Mouse (Mus musculus): ENCODE measurements around the gene Trh. TPM values are rescaled to one million over a fixed set of nuclear protein-coding genes. Genes with fewer than 3 reads are reported as not detected.

The Trh gene
- not detected for total RNA-seq (2021)
- not detected in 2 replicates for polyA plus RNA-seq (2012; rRNA removed)
- long read RNA-seq = 0 reads

GRCm38 (mm10) chr6:92244591-92244990 is at the start of gene Trh:
TSS of gene Trh (minus strand) at chr6:92244650.
- no peak for DNase-seq
- no peak within 1 kb of the TSS for H3K27ac ChIP-seq
- TF ChIP-seq POLR2A (IDR thresholded peaks at IDR 0.05; ENCODE audit: insufficient read depth, low read depth, low read length) (no peak), CTCF (IDR thresholded peaks at IDR 0.05) (no peak), EP300 (IDR thresholded peaks at IDR 0.05; ENCODE audit: insufficient read depth, low read depth, low read length) (no peak)
- intact Hi-C loops (cut with DNase I) = no loop called here
- H3K36me3 ChIP-seq (ENCODE audit: control insufficient read depth, insufficient read depth, low read length) = no peaks in the 10 kb centered on the region
- no peaks in the 10 kb centered on the region for H3K79me2 ChIP-seq (replicated peaks; ENCODE audit: control insufficient read depth, insufficient read depth, low read length)
- H3K4me1 ChIP-seq (ENCODE audit: control insufficient read depth, insufficient read depth, low read length) = no peaks in the 10 kb centered on the region
- no peak within 1 kb of the TSS for H3K4me3 ChIP-seq
- H3K27me3 ChIP-seq (ENCODE audit: control insufficient read depth, insufficient read depth, low read length) = 0 out of 2 replicates have a peak, but pooled peaks cover 1% of the 10 kb centered on the region
- H3K9ac ChIP-seq (ENCODE audit: low read depth, low read length) = no peak within 1 kb of the TSS
- WGBS = 2% methylated on average over 31 of the region's 31 CpGs

DNA sequence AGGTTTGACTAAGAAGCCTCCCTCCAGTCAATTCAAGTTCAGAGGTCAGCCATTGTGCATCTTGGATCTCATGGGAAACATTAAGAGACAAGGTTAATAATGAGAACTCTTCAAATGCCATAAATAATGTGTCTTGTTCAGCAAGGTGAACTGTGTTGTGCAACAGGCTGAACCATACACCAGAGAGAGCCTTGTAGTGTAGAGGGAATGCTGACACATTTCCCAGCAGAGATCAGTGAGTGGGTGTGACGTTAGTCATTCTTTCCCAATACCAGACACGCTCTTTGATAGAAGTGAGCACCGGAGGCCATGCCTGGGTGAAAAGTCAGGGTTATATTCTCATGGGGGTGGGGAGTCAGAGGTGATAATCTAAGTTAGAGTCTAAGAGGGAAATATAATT is 46.4 kb upstream of the Trh start:
- Histone ChIP-seq H3K27ac (no peak overlapping the region), H3K79me2 (replicated peaks; ENCODE audit: control insufficient read depth, insufficient read depth, low read length) (no peaks in the 10 kb centered on the region), H3K4me1 (ENCODE audit: control insufficient read depth, insufficient read depth, low read length) (no peaks in the 10 kb centered on the region), H3K36me3 (ENCODE audit: control insufficient read depth, insufficient read depth, low read length) (no peaks in the 10 kb centered on the region), H3K4me3 (no peak overlapping the region), H3K9ac (ENCODE audit: low read depth, low read length) (no peak overlapping the region), H3K27me3 (ENCODE audit: control insufficient read depth, insufficient read depth, low read length) (no peaks in the 10 kb centered on the region)
- DNase-seq = no peak
- 52% methylated on average over 3 of the region's 3 CpGs for WGBS
- TF ChIP-seq CTCF (IDR thresholded peaks at IDR 0.05) = no peak
- no peak for TF ChIP-seq POLR2A (IDR thresholded peaks at IDR 0.05; ENCODE audit: insufficient read depth, low read depth, low read length)
- no peak for TF ChIP-seq EP300 (IDR thresholded peaks at IDR 0.05; ENCODE audit: insufficient read depth, low read depth, low read length)
- intact Hi-C loops (cut with DNase I) = no loop called here

DNA sequence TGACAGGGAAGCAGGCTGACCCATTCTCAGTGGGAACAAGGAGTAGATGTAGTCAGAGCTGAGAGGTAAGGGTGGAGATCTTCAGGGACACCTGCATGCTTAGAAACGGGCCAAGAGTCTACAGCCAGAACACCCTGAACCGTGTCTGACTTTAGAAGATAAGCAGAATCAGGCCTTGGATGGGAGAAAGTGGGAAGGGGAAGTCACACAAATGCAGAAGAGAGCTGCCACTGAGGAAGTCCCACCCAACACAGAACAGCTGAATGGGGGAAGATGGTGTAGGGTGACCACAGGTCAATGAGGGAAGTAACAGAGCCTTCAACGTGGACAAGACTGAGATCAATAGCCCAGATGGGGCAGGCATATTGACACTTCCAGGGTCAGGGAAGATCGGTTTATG is 42.4 kb upstream of the Trh start:
- TF ChIP-seq EP300 (IDR thresholded peaks at IDR 0.05; ENCODE audit: insufficient read depth, low read depth, low read length) (no peak), CTCF (IDR thresholded peaks at IDR 0.05) (no peak), POLR2A (IDR thresholded peaks at IDR 0.05; ENCODE audit: insufficient read depth, low read depth, low read length) (no peak)
- H3K27me3 ChIP-seq (ENCODE audit: control insufficient read depth, insufficient read depth, low read length) = no peaks in the 10 kb centered on the region
- H3K9ac ChIP-seq (ENCODE audit: low read depth, low read length) = no peak overlapping the region
- H3K36me3 ChIP-seq (ENCODE audit: control insufficient read depth, insufficient read depth, low read length) = no peaks in the 10 kb centered on the region
- intact Hi-C loops (cut with DNase I) = loop anchor here (1.0 to 5.0 kb wide), 5 partner anchors 150 to 456 kb away; no protein-coding TSS in a partner anchor
- no peak overlapping the region for H3K27ac ChIP-seq
- no peaks in the 10 kb centered on the region for H3K79me2 ChIP-seq (replicated peaks; ENCODE audit: control insufficient read depth, insufficient read depth, low read length)
- H3K4me3 ChIP-seq = no peak overlapping the region
- WGBS = 32% methylated on average over 4 of the region's 4 CpGs
- no peak for DNase-seq
- no peaks in the 10 kb centered on the region for H3K4me1 ChIP-seq (ENCODE audit: control insufficient read depth, insufficient read depth, low read length)

DNA sequence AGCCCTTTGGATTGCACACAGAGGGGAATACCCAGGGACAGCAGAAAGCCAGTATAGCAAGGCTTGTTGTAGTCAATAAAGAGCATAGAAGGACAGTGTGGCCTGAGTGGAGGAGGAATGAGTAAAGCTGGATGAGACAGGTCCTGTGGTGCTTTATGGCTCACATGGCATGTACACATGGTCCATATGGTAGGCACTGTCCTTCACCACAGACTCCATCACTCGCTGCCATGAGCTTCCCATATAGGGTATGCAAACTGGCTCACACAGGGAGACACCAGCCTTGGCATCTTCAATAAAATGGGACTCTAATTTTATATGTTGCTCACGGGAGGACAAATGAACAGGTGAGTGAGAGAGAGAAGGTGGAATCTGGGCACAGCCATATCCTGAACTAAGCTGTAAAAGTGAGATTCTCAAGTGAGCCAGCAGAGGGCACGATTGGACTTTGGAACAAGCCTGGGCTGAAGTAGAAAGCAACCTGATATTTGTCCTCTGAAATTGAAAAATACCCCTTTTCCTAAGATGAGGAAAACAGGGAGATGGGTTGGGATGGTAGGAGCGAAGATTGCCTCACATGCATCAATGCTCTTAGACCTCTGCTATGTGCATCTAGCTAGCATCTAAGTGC is 41.9 kb upstream of the Trh start:
- H3K4me1 ChIP-seq (ENCODE audit: control insufficient read depth, insufficient read depth, low read length) = no peaks in the 10 kb centered on the region
- no peaks in the 10 kb centered on the region for H3K36me3 ChIP-seq (ENCODE audit: control insufficient read depth, insufficient read depth, low read length)
- no peak overlapping the region for H3K27ac ChIP-seq
- DNase-seq = peak; percentile 27 to 72
- no peaks in the 10 kb centered on the region for H3K27me3 ChIP-seq (ENCODE audit: control insufficient read depth, insufficient read depth, low read length)
- no peak overlapping the region for H3K4me3 ChIP-seq
- H3K9ac ChIP-seq (ENCODE audit: low read depth, low read length) = no peak overlapping the region
- no peak for TF ChIP-seq POLR2A (IDR thresholded peaks at IDR 0.05; ENCODE audit: insufficient read depth, low read depth, low read length)
- peak; percentile 88 for TF ChIP-seq CTCF (IDR thresholded peaks at IDR 0.05)
- TF ChIP-seq EP300 (IDR thresholded peaks at IDR 0.05; ENCODE audit: insufficient read depth, low read depth, low read length) = no peak
- intact Hi-C loops (cut with DNase I) = loop anchor here (1.0 to 5.0 kb wide), 5 partner anchors 151 to 457 kb away; no protein-coding TSS in a partner anchor
- 30% methylated on average over 4 of the region's 4 CpGs for WGBS
- no peaks in the 10 kb centered on the region for H3K79me2 ChIP-seq (replicated peaks; ENCODE audit: control insufficient read depth, insufficient read depth, low read length)

DNA sequence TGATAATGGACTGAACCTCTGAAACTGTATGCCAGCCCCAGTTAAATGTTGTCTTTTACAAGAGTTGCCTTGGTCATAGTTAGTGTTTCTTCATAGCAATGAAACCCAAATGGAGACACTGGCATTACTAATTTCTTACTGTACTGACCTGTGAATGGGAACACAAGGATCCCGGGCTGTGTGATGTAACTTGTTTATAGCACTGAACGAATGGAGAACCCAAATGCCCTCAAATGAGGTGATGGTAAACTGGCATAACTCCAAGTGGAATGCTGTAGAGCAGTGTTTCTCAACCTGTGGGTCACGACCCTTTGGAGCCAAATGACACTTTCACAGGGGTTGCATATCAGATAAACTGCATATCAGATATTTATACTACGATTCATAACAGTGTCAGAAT is 41.1 kb upstream of the Trh start:
- H3K36me3 ChIP-seq (ENCODE audit: control insufficient read depth, insufficient read depth, low read length) = no peaks in the 10 kb centered on the region
- no peak overlapping the region for H3K9ac ChIP-seq (ENCODE audit: low read depth, low read length)
- H3K4me1 ChIP-seq (ENCODE audit: control insufficient read depth, insufficient read depth, low read length) = no peaks in the 10 kb centered on the region
- H3K79me2 ChIP-seq (replicated peaks; ENCODE audit: control insufficient read depth, insufficient read depth, low read length) = no peaks in the 10 kb centered on the region
- H3K27ac ChIP-seq = no peak overlapping the region
- no peak for TF ChIP-seq EP300 (IDR thresholded peaks at IDR 0.05; ENCODE audit: insufficient read depth, low read depth, low read length)
- no peak for TF ChIP-seq CTCF (IDR thresholded peaks at IDR 0.05)
- no peak for TF ChIP-seq POLR2A (IDR thresholded peaks at IDR 0.05; ENCODE audit: insufficient read depth, low read depth, low read length)
- no peak overlapping the region for H3K4me3 ChIP-seq
- no peaks in the 10 kb centered on the region for H3K27me3 ChIP-seq (ENCODE audit: control insufficient read depth, insufficient read depth, low read length)
- DNase-seq = no peak
- intact Hi-C loops (cut with DNase I) = loop anchor here (5.0 kb wide), 2 partner anchors 152 to 192 kb away; no protein-coding TSS in a partner anchor
- 71% methylated on average over 4 of the region's 4 CpGs for WGBS

DNA sequence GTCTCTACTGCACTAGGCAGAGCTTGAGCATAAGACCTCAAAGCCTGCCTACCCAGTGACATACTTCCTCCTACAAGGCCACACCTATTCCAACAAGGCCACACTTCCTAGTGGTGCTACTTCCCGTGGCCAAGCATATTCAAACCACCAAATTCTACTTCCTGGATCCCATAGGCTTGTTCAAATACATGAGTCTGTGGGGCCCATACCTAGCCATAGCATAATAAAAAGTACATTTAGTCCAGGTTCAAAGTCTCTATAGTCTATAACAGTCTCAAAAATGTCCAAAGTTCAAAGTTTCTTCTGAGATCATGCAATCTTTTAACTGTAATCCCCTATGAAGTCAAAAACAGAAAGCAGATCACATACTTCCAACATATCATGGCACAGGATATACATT is 32.7 kb upstream of the Trh start:
- intact Hi-C loops (cut with DNase I) = no loop called here
- TF ChIP-seq CTCF (IDR thresholded peaks at IDR 0.05) (no peak), POLR2A (IDR thresholded peaks at IDR 0.05; ENCODE audit: insufficient read depth, low read depth, low read length) (no peak), EP300 (IDR thresholded peaks at IDR 0.05; ENCODE audit: insufficient read depth, low read depth, low read length) (no peak)
- 76% methylated on average over 1 of the region's 1 CpGs for WGBS
- no peaks in the 10 kb centered on the region for H3K79me2 ChIP-seq (replicated peaks; ENCODE audit: control insufficient read depth, insufficient read depth, low read length)
- 0 out of 2 replicates have a peak, but pooled peaks cover 1% of the 10 kb centered on the region for H3K27me3 ChIP-seq (ENCODE audit: control insufficient read depth, insufficient read depth, low read length)
- no peak for DNase-seq
- no peaks in the 10 kb centered on the region for H3K36me3 ChIP-seq (ENCODE audit: control insufficient read depth, insufficient read depth, low read length)
- no peaks in the 10 kb centered on the region for H3K4me1 ChIP-seq (ENCODE audit: control insufficient read depth, insufficient read depth, low read length)
- H3K4me3 ChIP-seq = no peak overlapping the region
- H3K27ac ChIP-seq = no peak overlapping the region
- H3K9ac ChIP-seq (ENCODE audit: low read depth, low read length) = no peak overlapping the region

Data from heart, adult 2 months (tissue).